Comparison of ENCODE assay signal across 8 mouse cellular contexts in genomic region chr13:43398297-43399080, GRCm38 (mm10). TPM values are rescaled to one million over a fixed set of nuclear protein-coding genes. Genes with fewer than 3 reads are reported as not detected.
DNase-seq lines count a peak whose midpoint lies in the region; ATAC-seq and TF ChIP-seq lines count a peak whose summit lies in the region.

Gene Nol7 (plus strand): TSS chr13:43398390.

- peak; percentile 96 to 97 for DNase-seq in B cell, adult 2 months
- DNase-seq in brain, adult 2 months (ENCODE audit: low read depth, low spot score) = peak; percentile 98
- DNase-seq in liver, adult 2 months (ENCODE audit: extremely low read depth, low read depth, low spot score) = peak; percentile 74
- DNase-seq in splenic B cell, adult 2 months (ENCODE audit: low read depth, low spot score) = peak; percentile 97

- H3K27me3 ChIP-seq in heart, embryonic 11.5 days (ENCODE audit: control insufficient read depth, insufficient read depth, low read length) = no peaks in the 10 kb centered on the region
- no peaks in the 10 kb centered on the region for H3K27me3 ChIP-seq in kidney, embryonic 16.5 days (ENCODE audit: insufficient read depth, low read length)
- H3K27me3 ChIP-seq in liver, adult 2 months (ENCODE audit: control insufficient read depth, insufficient read depth, low read length) = no peaks in the 10 kb centered on the region
- no peaks in the 10 kb centered on the region for H3K27me3 ChIP-seq in myocyte (ENCODE audit: control insufficient read depth, insufficient read depth, insufficient read length)
- no peaks in the 10 kb centered on the region; the same call in 1 of the 2 replicates for H3K27me3 ChIP-seq in splenic B cell, adult 2 months (ENCODE audit: control insufficient read depth, insufficient read depth, low read length, poor library complexity, severe bottlenecking)

- peak within 1 kb of the TSS; percentile 78 for H3ac ChIP-seq in myocyte (ENCODE audit: control insufficient read depth, insufficient read length)

- H3K4me2 ChIP-seq in heart, embryonic 11.5 days = peak within 1 kb of the TSS; percentile 88
- H3K4me2 ChIP-seq in kidney, embryonic 16.5 days (replicated peaks; ENCODE audit: low read depth, low read length) = peak within 1 kb of the TSS; percentile 78
- H3K4me2 ChIP-seq in myocyte (ENCODE audit: low read depth) = peak within 1 kb of the TSS; percentile 82

- TF ChIP-seq CTCF in liver, adult 2 months (IDR thresholded peaks at IDR 0.05; ENCODE audit: low read depth, low read length) = peak; percentile 89

- H3K79me2 ChIP-seq in liver, adult 2 months (ENCODE audit: control insufficient read depth, insufficient read depth, low read length) = no peaks in the 10 kb centered on the region
- peaks cover 25% of the 10 kb centered on the region for H3K79me2 ChIP-seq in myocyte (ENCODE audit: control insufficient read depth, insufficient read depth)

- H3K27ac ChIP-seq in heart, embryonic 11.5 days (ENCODE audit: low read depth, low read length) = peak within 1 kb of the TSS; percentile 97
- peak within 1 kb of the TSS; percentile 97 for H3K27ac ChIP-seq in kidney, embryonic 16.5 days (ENCODE audit: low read length)
- H3K27ac ChIP-seq in liver, adult 2 months (replicated peaks; ENCODE audit: insufficient read depth, low read depth, low read length) = peak within 1 kb of the TSS; percentile 90

- peak within 1 kb of the TSS; percentile 84 for H3K4me3 ChIP-seq in heart, embryonic 11.5 days (ENCODE audit: low read depth, low read length)
- peak within 1 kb of the TSS; percentile 80 for H3K4me3 ChIP-seq in kidney, embryonic 16.5 days (ENCODE audit: low read length)
- peak within 1 kb of the TSS; percentile 96 for H3K4me3 ChIP-seq in liver, adult 2 months (ENCODE audit: insufficient read depth, low read depth, low read length)
- peak within 1 kb of the TSS; percentile 61 for H3K4me3 ChIP-seq in myocyte

- H3K9me3 ChIP-seq in heart, embryonic 11.5 days (replicated peaks; ENCODE audit: control insufficient read depth, low read length) = no peaks in the 10 kb centered on the region
- H3K9me3 ChIP-seq in kidney, embryonic 16.5 days (ENCODE audit: low read length) = peaks cover 13% of the 10 kb centered on the region; the same call in 1 of the 2 replicates

- peak; percentile 98 for ATAC-seq in erythroblast, adult 5-6 weeks (replicated peaks; ENCODE audit: low FRiP score, poor library complexity, severe bottlenecking)
- ATAC-seq in heart, embryonic 11.5 days (replicated peaks; ENCODE audit: insufficient number of reproducible peaks, low FRiP score, low TSS enrichment) = peak; percentile 90
- peak; percentile 95 for ATAC-seq in kidney, embryonic 16.5 days (ENCODE audit: low FRiP score, low TSS enrichment)

- 1% methylated on average over 71 of the region's 72 CpGs for WGBS in heart, embryonic 11.5 days (ENCODE audit: insufficient replicate concordance)
- WGBS in kidney, embryonic 16.5 days = 1% methylated on average over 70 of the region's 72 CpGs
- under 1% methylated on average over 71 of the region's 72 CpGs for WGBS in liver, adult 2 months

- H3K36me3 ChIP-seq in heart, embryonic 11.5 days (ENCODE audit: control insufficient read depth, insufficient read depth, low read length) = peaks cover 9% of the 10 kb centered on the region; the same call in 1 of the 2 replicates
- H3K36me3 ChIP-seq in kidney, embryonic 16.5 days (ENCODE audit: insufficient read depth, low read length) = peaks cover 42% of the 10 kb centered on the region
- H3K36me3 ChIP-seq in liver, adult 2 months (ENCODE audit: control insufficient read depth, insufficient read depth, low read length) = peaks cover 35% of the 10 kb centered on the region
- peaks cover 27% of the 10 kb centered on the region for H3K36me3 ChIP-seq in myocyte (ENCODE audit: control insufficient read depth, insufficient read depth)
- H3K36me3 ChIP-seq in splenic B cell, adult 2 months (ENCODE audit: control insufficient read depth, insufficient read depth, low read length, poor library complexity, severe bottlenecking) = peaks cover 8% of the 10 kb centered on the region; the same call in 1 of the 2 replicates

- peak; percentile 54; the same call in 1 of the 2 replicates for TF ChIP-seq POLR2A in liver, adult 2 months (IDR thresholded peaks at IDR 0.05; ENCODE audit: extremely low read depth, insufficient read depth, low read length)
- peak; percentile 87 for TF ChIP-seq POLR2A in myocyte (IDR thresholded peaks at IDR 0.05; ENCODE audit: insufficient read length, low read depth)

- H3K4me1 ChIP-seq in heart, embryonic 11.5 days (ENCODE audit: control insufficient read depth, insufficient read depth, low read length) = 0 out of 2 replicates have a peak, but pooled peaks cover 4% of the 10 kb centered on the region
- peaks cover 7% of the 10 kb centered on the region for H3K4me1 ChIP-seq in kidney, embryonic 16.5 days (ENCODE audit: insufficient read depth, low read length)
- H3K4me1 ChIP-seq in liver, adult 2 months (ENCODE audit: control insufficient read depth, insufficient read depth, low read length) = peaks cover 2% of the 10 kb centered on the region; the same call in 1 of the 2 replicates

- H3K9ac ChIP-seq in heart, embryonic 11.5 days (ENCODE audit: low read depth, low read length) = peak within 1 kb of the TSS; percentile 93
- peak within 1 kb of the TSS; percentile 94 for H3K9ac ChIP-seq in kidney, embryonic 16.5 days (replicated peaks; ENCODE audit: low read length)
- H3K9ac ChIP-seq in liver, adult 2 months (ENCODE audit: low read depth, low read length) = peak within 1 kb of the TSS; percentile 99

TF ChIP-seq in myocyte, 11 proteins besides CTCF, POLR2A, EP300 and RAD21:
- TF ChIP-seq MAX (IDR thresholded peaks at IDR 0.05; ENCODE audit: low read depth) = no peak
- TF ChIP-seq REST (IDR thresholded peaks at IDR 0.05; ENCODE audit: insufficient read depth, insufficient read length) = no peak
- no peak for TF ChIP-seq CEBPB (IDR thresholded peaks at IDR 0.05; ENCODE audit: insufficient read depth, poor library complexity, severe bottlenecking)
- peak in 1 of 3 experiments; percentile 64 for TF ChIP-seq MYOG (IDR thresholded peaks at IDR 0.05; ENCODE audit: control insufficient read depth in 1 of 3, insufficient read depth in 1 of 3, insufficient read length in 2 of 3, low read depth in 2 of 3)
- TF ChIP-seq POLR2AphosphoS2 (IDR thresholded peaks at IDR 0.05; ENCODE audit: insufficient read length, low read depth) = peak; percentile 92
- no peak for TF ChIP-seq TCF3 (IDR thresholded peaks at IDR 0.05; ENCODE audit: insufficient read length, low read depth)
- TF ChIP-seq E2F4 (IDR thresholded peaks at IDR 0.05; ENCODE audit: insufficient read depth) = no peak
- peak; percentile 13 for TF ChIP-seq SRF (IDR thresholded peaks at IDR 0.05; ENCODE audit: control insufficient read depth, insufficient read length, low read depth)
- TF ChIP-seq MYOD1 (IDR thresholded peaks at IDR 0.05; ENCODE audit: control insufficient read depth in 1 of 3, insufficient read length in 2 of 3, low read depth in 2 of 3) = peak in 2 of 3 experiments; percentile 21 to 25
- TF ChIP-seq USF1 (IDR thresholded peaks at IDR 0.05; ENCODE audit: low read depth) = no peak
- no peak for TF ChIP-seq TCF12 (IDR thresholded peaks at IDR 0.05; ENCODE audit: insufficient read depth, poor library complexity, severe bottlenecking)
TF ChIP-seq in myocyte: peak in this region for 4.

RNA-seq across cellular contexts. Expression of gene Nol7, which starts in this region (rescaled TPM):
- total RNA-seq in erythroblast, adult 5-6 weeks (2015; ENCODE audit: low replicate concordance) = 22.7 and 24.5 TPM in 2 replicates
- total RNA-seq in erythroblast, adult 5-6 weeks (2017; ENCODE audit: low replicate concordance) = 43.2 and 47.4 TPM in 2 replicates
- polyA plus RNA-seq in heart, embryonic 11.5 days (2014; fragmentation: Nextera tagmentation; extraction: Ambion mirVana) = 141 and 151 TPM in 2 replicates
- 97.7 and 106 TPM in 2 replicates for polyA plus RNA-seq in kidney, embryonic 16.5 days (2015; fragmentation: Nextera tagmentation; extraction: Ambion mirVana)
- total RNA-seq in liver, adult 2 months (2014; rRNA removed) = 50.3 and 55.5 TPM in 2 replicates
- 48.9 and 55.5 TPM in 2 replicates for polyA plus RNA-seq in liver, adult 2 months (2012; rRNA removed)
- 87.8 TPM for polyA plus RNA-seq in myocyte (2012; fragmentation: generic; extraction: Trizol)

Comparison
In these comparisons a context has a peak if more than half of its experiments do, and no peak if none do; other contexts are left out.
1. Peak in every context shown above with its lines: DNase-seq, ATAC-seq, H3K4me3 ChIP-seq and H3K27ac ChIP-seq.